Mouse (Mus musculus): ENCODE results near the gene Ireb2. TPM values are rescaled to one million over a fixed set of nuclear protein-coding genes. Genes with fewer than 3 reads are reported as not detected.
"Not testable (repeated sequence)": the region's sequence is repeated elsewhere in the genome, so short reads cannot be mapped to it uniquely, and the experiment has no call there.

The Ireb2 gene
- total RNA-seq (2021), result 10 to 100 TPM; 18.3 to 21.8 TPM
- long read RNA-seq, experiment 1, full-length matches to known transcripts, result 3 of 6 reads
- long read RNA-seq, experiment 1, partial matches to known transcripts, result 1 of 6 reads
- long read RNA-seq, experiment 1, other reads (novel, unspliced or antisense), result 2 of 6 reads
- long read RNA-seq, experiment 2, full-length matches to known transcripts, result 2 of 7 reads
- long read RNA-seq, experiment 2, partial matches to known transcripts, result 3 of 7 reads
- long read RNA-seq, experiment 2, other reads (novel, unspliced or antisense), result 2 of 7 reads

DNA sequence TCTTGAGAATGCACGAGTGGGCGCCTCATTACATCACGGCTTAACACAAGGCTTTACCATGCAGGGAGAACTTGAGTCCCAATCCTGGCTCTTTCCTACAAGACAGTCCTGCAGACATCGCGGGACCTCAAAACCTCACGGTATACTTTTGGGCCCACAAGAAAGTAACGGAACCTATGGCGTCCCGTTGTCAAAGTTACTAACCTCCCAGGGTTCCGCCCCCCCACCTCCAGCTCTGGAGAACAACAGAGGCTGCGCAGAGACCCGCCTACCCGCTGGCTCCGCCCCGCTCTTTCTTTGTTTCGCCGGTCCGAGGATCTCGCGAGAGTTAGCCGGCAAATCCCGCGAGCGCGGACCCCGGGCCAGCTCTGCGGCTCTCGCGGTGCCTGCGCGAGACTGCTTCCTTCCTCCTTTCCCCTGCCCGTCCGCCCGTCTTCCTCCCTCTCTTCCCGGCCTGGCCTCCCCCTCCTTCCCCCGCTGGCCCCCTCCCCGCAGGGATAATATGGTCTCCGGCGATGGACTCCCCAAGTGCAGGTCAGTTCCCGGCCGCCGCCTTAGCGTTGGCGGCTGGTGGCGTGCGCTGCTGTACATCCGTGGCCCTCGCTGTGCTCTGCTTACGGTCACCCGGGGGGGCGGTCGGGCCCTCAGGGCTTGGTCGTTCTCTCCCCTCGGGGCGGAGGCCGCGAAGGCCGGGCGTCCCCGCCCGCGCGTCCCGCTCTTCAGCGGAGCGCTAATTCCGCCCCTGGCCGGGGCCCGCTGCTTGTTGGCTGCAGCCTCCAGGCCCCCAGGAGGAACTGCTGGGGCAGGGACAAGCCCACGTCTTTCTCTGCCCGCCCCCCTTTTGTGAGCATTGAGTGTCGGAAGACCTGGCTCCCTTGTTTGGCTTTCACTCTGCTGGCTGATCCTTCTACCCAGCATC is at the start of gene Ireb2:
TSS of gene Ireb2 (plus strand) at position 427 of the 919 bp plus-strand sequence.
- intact Hi-C loops (cut with DNase I), result loop anchor here (5.0 to 10.0 kb wide), 2 partner anchors 89 to 281 kb away; partner anchors contain the start of genes AY074887, Psma4 and Ube2q2
- Histone ChIP-seq H3K4me3 (peak within 1 kb of the TSS; percentile 94), H3K27ac (peak within 1 kb of the TSS; percentile 95)
- DNase-seq, result peak; percentile 99
- TF ChIP-seq CTCF (IDR thresholded peaks at IDR 0.05), result no peak

GRCm38 (mm10) chr9:54816508-54817201 is 46.9 kb upstream of the Ireb2 start:
- H3K4me3 ChIP-seq, result no peak overlapping the region
- TF ChIP-seq CTCF (IDR thresholded peaks at IDR 0.05), result no peak
- intact Hi-C loops (cut with DNase I), result no loop called here
- H3K27ac ChIP-seq, result no peak overlapping the region
- DNase-seq, result no peak

- Histone ChIP-seq H3K27ac (no peak overlapping the region), H3K4me3 (no peak overlapping the region)
- intact Hi-C loops (cut with DNase I), result loop anchor here (1.0 kb wide), 1 partner anchor 81 kb away; no protein-coding TSS in a partner anchor
- peak; percentile 27 for DNase-seq
- peak; percentile 73 for TF ChIP-seq CTCF (IDR thresholded peaks at IDR 0.05)
Observed at GRCm38 (mm10) chr9:54821442-54822100, 42.0 kb upstream of the Ireb2 start.

DNA sequence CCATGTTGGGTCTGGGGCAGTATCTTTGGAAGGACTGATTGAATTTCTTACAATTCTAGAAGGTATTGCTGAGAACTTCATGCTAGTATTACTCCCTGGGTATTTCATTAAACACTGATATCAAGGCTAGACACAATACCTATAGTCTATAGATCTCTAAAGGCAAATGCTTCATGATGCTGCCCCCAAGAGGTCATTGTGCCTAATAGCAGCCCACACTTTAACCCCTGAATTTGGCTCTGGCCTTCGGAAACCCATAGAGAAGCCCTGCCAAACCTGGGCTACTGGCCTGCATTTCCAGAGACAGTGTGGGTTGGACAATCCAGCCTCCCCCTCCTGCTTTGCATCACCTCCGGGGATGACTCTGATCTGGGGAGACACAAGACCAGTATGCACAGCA is 33.8 kb upstream of the Ireb2 start:
- intact Hi-C loops (cut with DNase I), result loop anchor here (5.0 kb wide), 1 partner anchor 283 kb away; no protein-coding TSS in a partner anchor
- DNase-seq, result no peak
- no peak overlapping the region for H3K4me3 ChIP-seq
- TF ChIP-seq CTCF (IDR thresholded peaks at IDR 0.05), result peak; percentile 43
- no peak overlapping the region for H3K27ac ChIP-seq

DNA sequence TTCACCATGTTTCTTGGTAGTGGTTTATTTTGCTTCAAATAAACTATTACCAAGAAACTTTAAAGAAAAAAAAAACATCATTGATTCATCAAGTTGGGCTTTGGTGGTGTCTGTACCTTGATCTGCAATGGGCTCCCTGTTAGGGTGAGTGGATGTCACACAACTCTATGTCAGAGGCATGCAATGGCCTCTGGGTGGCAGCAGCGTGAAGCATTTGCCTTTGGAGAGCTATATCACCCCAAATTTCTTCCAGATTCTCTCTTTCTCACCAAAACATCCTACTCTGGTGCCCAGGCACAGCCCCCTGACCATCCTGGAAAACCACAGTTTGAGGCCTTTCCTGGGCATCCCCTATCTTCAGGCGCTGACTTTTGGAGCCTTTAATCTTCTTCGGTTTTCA is 33.0 kb upstream of the Ireb2 start:
- Histone ChIP-seq H3K4me3 (no peak overlapping the region), H3K27ac (no peak overlapping the region)
- intact Hi-C loops (cut with DNase I), result loop anchor here (5.0 kb wide), 1 partner anchor 282 kb away; no protein-coding TSS in a partner anchor
- DNase-seq, result peak; percentile 24
- TF ChIP-seq CTCF (IDR thresholded peaks at IDR 0.05), result peak; percentile 57

GRCm38 (mm10) chr9:54833831-54834230 is 29.8 kb upstream of the Ireb2 start:
- Histone ChIP-seq H3K27ac (no peak overlapping the region), H3K4me3 (no peak overlapping the region)
- no peak for DNase-seq
- intact Hi-C loops (cut with DNase I), result loop anchor here (5.0 kb wide), 1 partner anchor 278 kb away; no protein-coding TSS in a partner anchor
- TF ChIP-seq CTCF (IDR thresholded peaks at IDR 0.05), result no peak

DNA sequence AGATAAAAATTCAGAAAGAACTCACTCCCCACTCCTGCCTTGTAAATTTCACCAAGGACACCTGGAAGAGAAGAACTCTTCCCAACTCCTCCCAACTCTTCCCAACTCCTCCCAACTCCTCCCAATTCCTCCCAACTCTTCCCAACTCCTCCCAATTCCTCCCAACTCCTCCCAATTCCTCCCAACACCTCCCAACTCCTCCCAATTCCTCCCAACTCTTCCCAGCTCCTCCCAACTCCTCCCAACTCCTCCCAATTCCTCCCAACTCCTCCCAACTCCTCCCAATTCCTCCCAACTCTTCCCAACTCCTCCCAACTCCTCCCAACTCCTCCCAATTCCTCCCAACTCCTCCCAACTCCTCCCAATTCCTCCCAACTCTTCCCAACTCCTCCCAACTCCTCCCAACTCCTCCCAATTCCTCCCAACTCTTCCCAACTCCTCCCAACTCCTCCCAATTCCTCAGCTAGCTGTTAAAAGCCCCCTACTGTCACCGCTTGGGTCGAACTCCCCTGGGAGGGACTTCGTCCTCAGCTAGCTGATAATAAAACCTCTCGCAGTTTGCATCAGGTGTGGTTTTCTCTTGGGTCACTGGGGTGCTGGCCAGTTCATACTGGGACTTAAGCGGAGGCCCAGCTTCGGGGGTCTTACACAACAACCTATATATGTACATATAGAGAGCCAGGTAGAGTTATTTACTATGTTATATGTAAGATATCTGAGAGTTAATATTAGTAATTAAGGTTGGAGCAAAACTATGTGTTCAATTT is 27.5 kb upstream of the Ireb2 start:
- H3K27ac ChIP-seq; intact Hi-C loops (cut with DNase I); DNase-seq; H3K4me3 ChIP-seq: not testable (repeated sequence)

GRCm38 (mm10) chr9:54837835-54838234 is 25.8 kb upstream of the Ireb2 start:
- DNase-seq, result no peak
- Histone ChIP-seq H3K27ac (no peak overlapping the region), H3K4me3 (no peak overlapping the region)
- intact Hi-C loops (cut with DNase I), result no loop called here
- no peak for TF ChIP-seq CTCF (IDR thresholded peaks at IDR 0.05)

DNA sequence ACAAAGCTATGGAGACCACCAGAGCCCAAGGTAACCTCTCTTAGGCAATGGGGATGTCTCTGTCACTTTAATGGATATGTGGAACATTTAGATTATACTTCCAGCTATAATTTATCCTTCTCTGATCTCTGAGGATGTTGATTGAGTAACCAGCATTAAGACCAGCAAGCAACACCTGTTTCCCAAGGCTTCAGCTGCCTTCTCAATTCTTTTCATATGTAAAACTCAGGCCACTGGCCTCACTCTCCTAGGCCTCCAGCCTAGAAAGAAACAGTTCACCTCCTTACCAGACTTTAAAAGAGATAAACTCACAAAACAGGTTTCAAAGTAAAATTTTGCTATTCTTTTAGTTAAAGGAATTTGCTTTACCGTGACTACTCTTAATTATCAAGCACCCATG is 23.4 kb upstream of the Ireb2 start:
- intact Hi-C loops (cut with DNase I), result no loop called here
- H3K27ac ChIP-seq, result no peak overlapping the region
- DNase-seq, result no peak

DNA sequence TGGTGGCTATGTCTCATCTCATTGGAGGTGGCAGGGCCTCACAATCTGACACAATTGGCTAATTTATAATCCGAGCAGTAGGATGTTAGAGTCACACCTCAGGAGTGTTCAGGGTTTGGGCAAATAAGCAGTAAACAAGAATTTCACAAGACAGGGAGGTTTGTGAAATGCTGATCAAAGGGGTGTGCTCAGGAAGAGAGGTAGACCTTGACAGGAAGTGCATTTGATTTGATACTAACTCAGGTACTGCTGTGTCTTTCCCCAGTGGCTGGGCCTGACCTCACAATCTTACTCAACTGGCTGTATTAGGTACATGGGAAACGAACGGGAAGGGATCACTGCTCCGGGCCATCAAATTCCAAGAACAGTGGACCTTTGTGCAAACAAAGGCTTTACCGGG is 21.3 kb upstream of the Ireb2 start:
- intact Hi-C loops (cut with DNase I), result no loop called here
- H3K4me3 ChIP-seq, result no peak overlapping the region
- H3K27ac ChIP-seq, result no peak overlapping the region
- DNase-seq, result no peak
- TF ChIP-seq CTCF (IDR thresholded peaks at IDR 0.05), result no peak

More for the DNA sequence above, 23.4 kb upstream of the Ireb2 start:
- H3K4me3 ChIP-seq, result no peak overlapping the region
- TF ChIP-seq CTCF (IDR thresholded peaks at IDR 0.05), result no peak

- Histone ChIP-seq H3K4me3 (no peak overlapping the region), H3K27ac (no peak overlapping the region)
- intact Hi-C loops (cut with DNase I), result no loop called here
- no peak for DNase-seq
- no peak for TF ChIP-seq CTCF (IDR thresholded peaks at IDR 0.05)
Observed at GRCm38 (mm10) chr9:54843887-54844286, 19.7 kb upstream of the Ireb2 start.
